Mouse (Mus musculus): ENCODE results near the gene Mief2. TPM values are rescaled to one million over a fixed set of nuclear protein-coding genes. Genes with fewer than 3 reads are reported as not detected.
A peak's percentile ranks its signal among the peaks of the same experiment; 100 is the strongest.

Mief2 gene
- polyA plus RNA-seq, 1 experiment from 2014 or later = 18.2 TPM

- Histone ChIP-seq H3K27me3 (ENCODE audit: low read depth, poor library complexity, severe bottlenecking) (no peaks in the 10 kb centered on the region), H3K4me1 (peaks cover 34% of the 10 kb centered on the region), H3K27ac (no peak overlapping the region), H3K9me3 (replicated peaks) (no peaks in the 10 kb centered on the region), H3K36me3 (peaks cover 10% of the 10 kb centered on the region), H3K4me3 (no peak overlapping the region)
- WGBS = 90% methylated on average over 3 of the region's 3 CpGs
- no peak for DNase-seq (ENCODE audit: low spot score)
Observed at GRCm38 (mm10) chr11:60774158-60774689, 46.0 kb downstream of the Mief2 start.

GRCm38 (mm10) chr11:60774841-60775240, 46.6 kb downstream of the Mief2 start:
- peaks cover 16% of the 10 kb centered on the region for H3K36me3 ChIP-seq
- H3K27me3 ChIP-seq (ENCODE audit: low read depth, poor library complexity, severe bottlenecking) = no peaks in the 10 kb centered on the region
- no peak overlapping the region for H3K27ac ChIP-seq
- 96% methylated on average over 1 of the region's 1 CpGs for WGBS
- no peak for DNase-seq (ENCODE audit: low spot score)
- no peak overlapping the region; the same call in 1 of the 2 replicates for H3K4me3 ChIP-seq
- peaks cover 40% of the 10 kb centered on the region for H3K4me1 ChIP-seq
- H3K9me3 ChIP-seq (replicated peaks) = no peaks in the 10 kb centered on the region

- DNase-seq (ENCODE audit: low spot score) = no peak
- Histone ChIP-seq H3K4me1 (peaks cover 45% of the 10 kb centered on the region), H3K27me3 (ENCODE audit: low read depth, poor library complexity, severe bottlenecking) (no peaks in the 10 kb centered on the region), H3K27ac (no peak overlapping the region), H3K9me3 (replicated peaks) (no peaks in the 10 kb centered on the region), H3K36me3 (peaks cover 23% of the 10 kb centered on the region), H3K4me3 (peak overlapping the region; percentile 90)
- 67% methylated on average over 6 of the region's 6 CpGs for WGBS
Observed at GRCm38 (mm10) chr11:60775578-60775977, 47.4 kb downstream of the Mief2 start.

- Histone ChIP-seq H3K36me3 (peaks cover 30% of the 10 kb centered on the region), H3K4me1 (peaks cover 52% of the 10 kb centered on the region), H3K9me3 (replicated peaks) (no peaks in the 10 kb centered on the region), H3K27me3 (ENCODE audit: low read depth, poor library complexity, severe bottlenecking) (no peaks in the 10 kb centered on the region), H3K27ac (peak overlapping the region; percentile 92), H3K4me3 (peak overlapping the region; percentile 90)
- WGBS = 5% methylated on average over 17 of the region's 17 CpGs
- DNase-seq (ENCODE audit: low spot score) = no peak
Observed at GRCm38 (mm10) chr11:60776107-60776828, 48.1 kb downstream of the Mief2 start.

GRCm38 (mm10) chr11:60776829-60777740, 48.9 kb downstream of the Mief2 start, which contains the start of the genes Top3a and Smcr8:
Top3a (minus strand) TSS chr11:60777365.
Smcr8 (plus strand) TSS chr11:60777524.
- under 1% methylated on average over 62 of the region's 62 CpGs for WGBS
- H3K27ac ChIP-seq = peak within 1 kb of the TSS; percentile 92
- peaks cover 58% of the 10 kb centered on the region for H3K4me1 ChIP-seq
- H3K4me3 ChIP-seq = peak within 1 kb of the TSS; percentile 90
- no peaks in the 10 kb centered on the region for H3K9me3 ChIP-seq (replicated peaks)
- no peaks in the 10 kb centered on the region for H3K27me3 ChIP-seq (ENCODE audit: low read depth, poor library complexity, severe bottlenecking)
- H3K36me3 ChIP-seq = peaks cover 38% of the 10 kb centered on the region
- DNase-seq (ENCODE audit: low spot score) = peak; percentile 89

GRCm38 (mm10) chr11:60777801-60778370, 49.7 kb downstream of the Mief2 start:
- Histone ChIP-seq H3K4me1 (peaks cover 61% of the 10 kb centered on the region), H3K27me3 (ENCODE audit: low read depth, poor library complexity, severe bottlenecking) (no peaks in the 10 kb centered on the region), H3K9me3 (replicated peaks) (no peaks in the 10 kb centered on the region), H3K4me3 (peak overlapping the region; percentile 90), H3K36me3 (peaks cover 46% of the 10 kb centered on the region), H3K27ac (peak overlapping the region; percentile 92)
- no peak for DNase-seq (ENCODE audit: low spot score)
- 26% methylated on average over 16 of the region's 16 CpGs for WGBS

GRCm38 (mm10) chr11:60779673-60780189, 51.5 kb downstream of the Mief2 start:
- H3K36me3 ChIP-seq = peaks cover 65% of the 10 kb centered on the region
- H3K27me3 ChIP-seq (ENCODE audit: low read depth, poor library complexity, severe bottlenecking) = no peaks in the 10 kb centered on the region
- H3K9me3 ChIP-seq (replicated peaks) = no peaks in the 10 kb centered on the region
- peak overlapping the region; percentile 35 for H3K4me3 ChIP-seq
- 91% methylated on average over 10 of the region's 10 CpGs for WGBS
- DNase-seq (ENCODE audit: low spot score) = no peak
- no peak overlapping the region for H3K27ac ChIP-seq
- H3K4me1 ChIP-seq = peaks cover 61% of the 10 kb centered on the region

Small RNA genes within 50 kb of the gene (microRNA-seq; reads per million reads assigned to microRNA genes)
- gene Mir5100 = 2.9 reads per million, percentile 1 among the genes with 10 or more reads in this experiment

Other genes starting within 250 kb of the Mief2 start
- gene Alkbh5, start 192.0 kb upstream of the Mief2 start, polyA plus RNA-seq (2016; fragmentation: Nextera tagmentation; extraction: Ambion mirVana) = 31.8 and 34.7 TPM in 2 replicates
- 120 and 137 TPM in 2 replicates for gene Llgl1, start 28.7 kb upstream of the Mief2 start, polyA plus RNA-seq (2016; fragmentation: Nextera tagmentation; extraction: Ambion mirVana)
- gene Flii, start 1.1 kb upstream of the Mief2 start, polyA plus RNA-seq (2016; fragmentation: Nextera tagmentation; extraction: Ambion mirVana) = 71.1 and 77.7 TPM in 2 replicates
- gene Top3a, start 49.0 kb downstream of the Mief2 start, polyA plus RNA-seq (2016; fragmentation: Nextera tagmentation; extraction: Ambion mirVana) = 30.2 TPM in 2 replicates
- 8.2 and 9.3 TPM in 2 replicates for gene Smcr8, start 49.1 kb downstream of the Mief2 start, polyA plus RNA-seq (2016; fragmentation: Nextera tagmentation; extraction: Ambion mirVana)
- gene Shmt1, start 83.3 kb downstream of the Mief2 start, polyA plus RNA-seq (2016; fragmentation: Nextera tagmentation; extraction: Ambion mirVana) = 106 and 124 TPM in 2 replicates
- 26.5 and 29.6 TPM in 2 replicates for gene Dhrs7b, start 102.2 kb downstream of the Mief2 start, polyA plus RNA-seq (2016; fragmentation: Nextera tagmentation; extraction: Ambion mirVana)
- 75.9 and 78.4 TPM in 2 replicates for gene Tmem11, start 150.9 kb downstream of the Mief2 start, polyA plus RNA-seq (2016; fragmentation: Nextera tagmentation; extraction: Ambion mirVana)
- gene Natd1, start 186.4 kb downstream of the Mief2 start, polyA plus RNA-seq (2016; fragmentation: Nextera tagmentation; extraction: Ambion mirVana) = 14.2 and 17.0 TPM in 2 replicates
- 78.3 and 93.3 TPM in 2 replicates for gene Map2k3, start 203.6 kb downstream of the Mief2 start, polyA plus RNA-seq (2016; fragmentation: Nextera tagmentation; extraction: Ambion mirVana)